Mouse (Mus musculus) erythroblast, embryonic 14.5 days (primary cell): Measurements from ENCODE around the gene Tmem136.
"Not testable (repeated sequence)": the region's sequence is repeated elsewhere in the genome, so short reads cannot be mapped to it uniquely, and the experiment has no call there.

Source experiments
- GATA1 ChIP-seq: IDR thresholded peaks from 2 replicates; pipeline ENCODE4 v1.6.1; 2012; ENCODE audit warnings: low read length, inconsistent platforms, mixed read lengths
- TAL1 ChIP-seq: IDR thresholded peaks from 3 replicates; pipeline ENCODE4 v1.6.1; 2012; ENCODE audit warnings: low read length, inconsistent platforms, mixed read lengths

GRCm38 (mm10) chr9:43121948-43122347 lies 5.6 kb upstream of the Tmem136 start:
- TF ChIP-seq GATA1, TAL1: not testable (repeated sequence)
